Mouse (Mus musculus) retina, postnatal 7 days (tissue): ENCODE data around the gene Tardbp.

Source experiments
- DNase-seq: peaks from one replicate; pipeline ENCODE4 v3.0.0-alpha.2; 2012; ENCODE audit warnings: low read depth, low spot score

Tardbp gene

DNA sequence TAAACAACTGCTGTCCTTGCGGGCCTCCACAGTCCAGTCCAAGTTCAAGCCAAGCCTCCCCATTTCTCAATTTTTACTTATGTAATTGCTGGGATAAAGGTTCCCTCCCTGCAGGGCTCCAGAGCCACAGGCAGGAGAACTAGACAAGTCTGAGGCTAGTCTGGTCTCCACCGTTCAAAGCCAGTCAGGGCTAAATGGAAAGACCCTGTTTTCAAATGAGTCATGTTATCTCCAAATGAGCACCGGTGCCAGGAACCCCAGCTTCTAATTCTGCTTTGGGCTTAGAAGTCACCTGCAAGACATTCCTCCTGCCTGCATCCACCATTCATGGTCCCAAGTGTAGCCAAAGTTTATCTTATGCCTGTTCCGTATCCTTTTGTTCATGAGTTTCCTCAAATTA, 24.9 kb downstream of the Tardbp start:
- DNase-seq, result no peak

DNA sequence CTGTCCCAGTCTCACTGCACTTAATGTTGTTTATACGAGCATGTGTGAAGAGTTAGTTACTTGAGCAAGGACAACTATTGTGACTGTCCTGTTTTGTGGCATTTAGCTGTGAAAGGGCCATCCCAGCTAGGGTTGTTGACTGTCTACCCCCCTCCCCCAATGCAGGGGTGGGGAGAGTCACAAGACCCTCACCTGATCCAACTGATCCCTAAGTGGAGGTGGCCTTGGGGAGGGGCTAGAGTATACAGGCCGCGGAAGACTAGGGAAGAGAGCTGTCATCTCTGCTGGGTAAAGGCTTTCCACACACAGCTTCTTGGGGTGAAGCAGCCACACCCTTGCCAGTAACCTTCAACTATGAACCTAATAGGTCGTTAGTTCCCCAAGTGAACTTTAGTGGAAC, 26.5 kb downstream of the Tardbp start:
- no peak for DNase-seq

DNA sequence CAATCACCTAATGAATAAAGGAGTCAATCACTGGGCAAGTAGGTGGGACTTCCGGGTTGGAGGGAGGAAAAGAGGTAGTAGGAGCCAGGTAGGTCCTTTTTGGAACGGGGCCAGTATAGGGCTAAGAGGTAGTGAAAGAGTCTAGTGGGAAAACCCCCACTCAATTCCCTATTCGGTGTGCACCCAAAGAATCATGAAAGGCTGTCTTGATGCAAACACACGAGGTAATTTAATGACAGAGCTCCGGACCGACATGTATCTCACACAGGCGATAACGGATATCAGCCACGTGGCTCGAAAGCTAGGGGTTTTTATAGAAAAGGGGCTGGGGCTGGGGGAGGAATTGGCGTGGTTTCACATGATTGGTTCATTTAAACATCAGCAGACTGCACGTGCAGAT, 28.0 kb downstream of the Tardbp start:
- DNase-seq, result no peak

DNA sequence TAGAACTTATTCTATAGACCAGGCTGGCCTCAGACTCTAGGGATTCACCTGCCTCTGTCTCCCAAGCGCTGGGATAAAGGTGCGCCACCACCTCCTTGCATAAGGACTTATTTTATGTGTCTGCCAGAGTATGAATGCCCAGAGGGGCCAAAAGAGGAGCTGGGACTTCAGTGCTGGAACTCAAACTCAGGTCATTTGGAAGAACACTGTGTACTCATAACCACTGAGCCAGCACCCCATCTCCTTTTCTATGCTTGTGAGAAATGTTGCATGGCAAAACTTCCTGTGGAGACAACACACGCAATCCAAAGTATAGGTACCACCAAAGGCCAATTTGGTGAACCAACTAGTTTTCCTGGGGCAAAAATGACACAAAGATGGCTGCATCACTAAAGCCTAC, 30.1 kb downstream of the Tardbp start:
- no peak for DNase-seq

DNA sequence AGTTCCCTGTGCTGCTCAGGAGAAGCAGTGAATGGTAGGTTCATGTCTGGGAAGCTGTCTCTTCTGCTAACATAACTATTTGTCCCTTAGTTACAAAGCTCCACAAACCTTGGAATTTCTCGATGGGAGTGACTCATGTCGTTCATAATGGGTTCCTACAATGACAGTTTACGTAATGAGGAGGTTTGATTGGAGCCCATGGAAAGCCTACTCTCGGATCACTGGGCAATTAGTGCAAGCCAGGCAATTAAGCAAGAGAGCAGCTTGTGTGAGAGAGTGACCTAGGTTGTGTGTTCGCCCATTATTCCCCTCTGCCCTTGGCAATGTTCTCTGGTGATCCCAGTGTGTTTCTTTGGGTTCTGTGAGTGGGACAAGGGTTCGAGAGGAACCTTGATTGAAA, 30.9 kb downstream of the Tardbp start:
- peak; percentile 35 for DNase-seq

DNA sequence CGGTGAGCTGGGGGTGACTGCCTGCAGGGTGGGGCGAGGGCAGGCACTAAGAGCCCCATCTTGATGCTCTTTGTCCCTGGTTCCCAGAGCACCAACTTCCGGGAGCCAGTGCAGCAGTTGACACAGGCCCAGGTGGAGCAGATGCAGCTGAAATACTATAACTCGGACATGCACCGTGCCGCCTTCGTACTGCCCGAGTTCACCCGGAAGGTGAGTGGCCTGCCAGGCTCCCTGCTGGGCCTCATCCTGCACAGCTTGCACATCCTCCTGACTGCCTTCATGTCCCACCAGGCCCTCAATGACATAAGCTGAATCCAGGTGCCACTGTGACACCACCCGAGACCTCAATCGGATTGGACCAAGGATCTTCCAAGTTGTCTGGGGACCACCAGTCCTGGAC, 32.8 kb downstream of the Tardbp start:
- DNase-seq, result no peak

DNA sequence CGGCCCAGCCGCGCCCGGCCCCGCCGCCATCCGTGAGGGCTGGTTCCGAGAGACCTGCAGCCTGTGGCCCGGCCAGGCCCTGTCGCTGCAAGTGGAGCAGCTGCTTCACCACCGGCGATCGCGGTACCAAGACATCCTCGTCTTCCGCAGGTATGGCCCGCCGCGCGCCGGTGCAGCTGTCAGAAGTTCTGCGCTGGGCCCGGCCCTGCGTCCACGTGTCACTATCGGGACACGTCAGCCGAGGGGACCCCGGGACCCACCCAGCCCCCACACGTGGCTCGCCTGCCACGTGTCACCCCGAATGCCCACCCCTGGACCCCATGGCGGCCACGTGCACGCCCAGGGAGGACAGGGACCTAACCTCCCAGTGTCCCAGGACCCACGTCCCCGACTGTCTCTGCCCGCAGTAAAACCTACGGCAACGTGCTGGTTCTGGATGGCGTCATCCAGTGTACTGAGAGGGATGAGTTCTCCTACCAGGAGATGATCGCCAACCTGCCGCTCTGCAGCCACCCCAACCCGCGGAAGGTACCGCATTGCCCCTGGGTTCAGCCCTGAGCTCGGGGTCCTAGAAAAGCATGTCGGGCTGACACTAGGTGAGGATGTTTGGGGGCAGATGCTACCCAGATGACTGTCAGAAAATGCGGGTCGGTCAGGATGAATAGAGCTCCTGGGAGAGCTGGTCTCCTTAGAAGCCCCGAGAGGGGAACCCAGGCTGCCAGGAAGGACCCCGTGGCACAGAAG, 35.0 kb downstream of the Tardbp start:
- no peak for DNase-seq

DNA sequence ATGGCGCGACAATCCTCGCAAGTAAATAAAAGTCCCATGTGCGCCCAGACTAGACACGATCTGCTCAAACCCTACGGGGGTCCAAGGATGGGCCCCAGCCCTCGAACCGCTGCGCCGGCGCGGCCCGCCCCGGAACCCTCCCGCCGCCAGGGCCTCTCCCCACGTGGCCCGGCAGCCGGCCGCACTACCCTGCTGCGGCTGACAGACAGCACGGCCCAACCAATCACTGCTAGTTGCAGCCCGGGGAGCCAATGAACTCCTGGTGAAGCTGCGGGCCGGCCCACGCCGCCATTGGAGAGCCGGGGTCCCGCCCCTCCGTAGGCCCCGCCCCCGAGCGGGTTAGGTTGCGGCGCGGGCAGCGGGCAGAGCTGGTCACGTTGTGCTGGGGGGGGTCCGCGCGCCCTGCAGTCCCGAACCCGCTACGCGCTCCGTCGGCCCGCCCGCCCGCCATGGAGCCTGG, 35.6 kb downstream of the Tardbp start, which contains the start of gene Srm:
Gene Srm (plus strand): TSS at position 333 of the 460 bp plus-strand sequence.
- peak; percentile 90 for DNase-seq

DNA sequence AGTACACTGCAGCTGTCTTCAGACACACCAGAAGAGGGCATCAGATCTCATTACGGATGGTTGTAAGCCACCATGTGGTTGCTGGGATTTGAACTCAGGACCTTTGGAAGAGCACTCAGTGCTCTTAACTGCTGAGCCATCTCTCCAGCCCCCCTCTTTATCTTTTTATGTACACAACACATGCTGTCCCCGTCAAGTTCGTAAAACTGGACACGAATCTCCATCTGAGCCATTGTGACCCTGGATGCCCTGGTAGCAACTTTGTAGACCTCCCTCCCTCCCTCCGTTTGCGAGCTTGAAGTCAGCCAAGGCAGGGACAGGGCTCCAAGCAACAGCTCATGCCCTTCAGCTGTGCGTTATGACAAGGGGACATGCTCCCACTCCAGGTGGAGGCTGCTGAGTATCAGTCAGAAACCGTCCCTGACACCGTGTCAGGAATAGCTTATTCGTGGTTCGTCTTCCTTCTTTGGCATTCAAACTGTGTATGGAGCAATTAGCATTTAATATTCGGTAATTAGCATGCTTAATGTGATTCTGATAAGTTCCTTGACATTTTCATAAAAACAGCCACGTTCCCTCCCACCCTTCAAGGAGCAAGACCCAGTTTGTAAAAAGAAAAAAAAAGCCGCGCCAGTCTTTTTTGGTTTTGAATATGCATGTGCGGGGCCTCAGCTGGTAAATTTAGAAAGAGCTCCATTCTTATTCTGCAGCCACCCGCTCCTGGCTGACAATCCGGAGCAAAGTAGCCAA, 36.2 kb downstream of the Tardbp start:
- DNase-seq, result no peak

DNA sequence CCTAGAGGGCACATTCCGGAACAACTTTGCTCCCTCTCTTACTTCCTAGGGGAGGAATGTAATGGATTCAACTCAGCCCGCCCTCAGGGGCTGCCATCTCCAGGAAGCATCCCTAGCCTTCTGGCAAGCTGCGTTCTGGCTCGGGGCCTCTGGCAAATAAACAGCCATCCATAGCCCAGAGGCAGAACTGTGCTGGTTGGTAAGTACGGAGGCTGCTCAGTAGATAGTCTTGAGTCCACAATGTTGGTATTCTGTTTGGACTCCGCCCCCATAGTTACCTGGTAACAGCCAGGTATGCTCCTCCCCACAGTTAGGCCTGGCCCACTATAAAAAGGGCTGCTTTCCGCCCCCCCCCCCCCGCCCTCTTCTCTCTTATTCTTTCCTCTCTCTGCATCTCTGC, 37.3 kb downstream of the Tardbp start:
- no peak for DNase-seq

DNA sequence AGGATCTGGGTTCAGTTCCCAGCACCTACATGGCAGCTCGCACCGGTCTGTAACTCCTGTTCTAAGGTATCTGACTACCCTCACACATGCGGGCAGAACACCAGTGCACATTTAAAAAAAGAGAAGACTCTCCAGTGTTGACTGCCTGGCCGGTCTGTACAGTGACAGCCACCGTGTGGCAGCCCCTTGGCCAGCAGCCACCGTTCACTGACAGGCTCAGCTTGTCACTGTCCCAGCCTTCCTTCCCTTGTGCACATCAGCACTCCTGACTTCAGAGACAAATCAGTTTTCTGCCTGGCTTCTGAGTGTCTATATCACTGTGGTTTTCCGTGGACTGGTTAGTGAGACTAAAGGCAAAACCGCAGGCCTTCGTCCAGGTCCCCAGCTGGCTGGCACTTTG, 38.0 kb downstream of the Tardbp start:
- no peak for DNase-seq

DNA sequence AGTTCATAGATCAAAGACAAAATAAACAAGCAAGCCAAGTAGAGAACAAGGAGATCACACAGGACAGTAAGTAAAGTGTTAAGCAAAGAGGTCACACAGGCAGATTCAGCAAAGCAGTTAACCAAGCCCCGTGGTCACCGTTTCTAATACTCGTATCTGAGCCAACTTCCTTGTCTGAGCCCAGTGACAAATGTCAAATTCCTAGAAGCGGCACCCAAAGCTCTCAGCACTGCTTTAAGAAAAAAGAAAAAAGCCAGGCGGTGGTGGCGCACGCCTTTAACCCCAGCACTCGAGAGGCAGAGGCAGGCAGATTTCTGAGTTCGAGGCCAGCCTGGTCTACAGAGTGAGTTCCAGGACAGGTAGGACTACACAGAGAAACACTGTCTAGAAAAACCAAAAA, 40.2 kb downstream of the Tardbp start:
- no peak for DNase-seq

DNA sequence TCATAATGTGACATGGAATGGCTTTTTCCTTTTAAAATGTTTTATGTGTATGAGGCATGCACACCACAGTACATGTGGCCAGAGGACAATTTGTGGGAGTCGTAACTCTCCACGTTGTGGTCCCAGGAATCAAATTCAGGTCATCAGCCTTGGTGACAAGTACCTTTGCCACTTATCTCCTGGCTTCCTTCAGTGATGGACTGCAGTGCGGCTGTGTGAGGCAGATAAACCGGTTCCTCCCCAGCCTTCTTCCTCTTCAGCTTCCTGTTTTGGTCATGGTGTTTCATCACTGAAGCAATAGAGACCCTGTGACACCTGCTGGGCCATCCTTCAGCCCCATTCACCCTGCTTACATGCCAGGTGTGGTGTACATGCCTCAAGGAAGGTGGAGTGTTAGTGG, 43.6 kb downstream of the Tardbp start:
- DNase-seq, result no peak

DNA sequence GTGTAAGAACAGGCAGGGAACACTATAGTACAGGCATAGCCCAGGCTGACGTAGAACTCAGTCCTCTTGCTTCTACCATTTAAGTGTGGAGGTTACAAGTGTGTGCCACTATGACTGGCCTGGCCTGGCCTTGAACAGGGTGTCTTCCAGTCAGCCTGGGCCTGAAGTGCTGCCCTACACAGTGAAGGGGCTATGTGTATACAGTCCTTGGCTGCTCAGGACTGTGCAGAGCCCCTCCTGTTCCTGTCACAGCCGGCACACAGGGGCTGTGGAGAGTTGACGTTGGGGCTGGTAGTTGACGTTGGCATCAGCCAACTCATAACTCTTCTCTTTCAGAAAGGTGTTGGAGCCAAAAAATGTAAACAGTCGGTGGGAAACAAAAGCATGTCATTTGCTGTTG, 45.4 kb downstream of the Tardbp start:
- DNase-seq, result no peak

DNA sequence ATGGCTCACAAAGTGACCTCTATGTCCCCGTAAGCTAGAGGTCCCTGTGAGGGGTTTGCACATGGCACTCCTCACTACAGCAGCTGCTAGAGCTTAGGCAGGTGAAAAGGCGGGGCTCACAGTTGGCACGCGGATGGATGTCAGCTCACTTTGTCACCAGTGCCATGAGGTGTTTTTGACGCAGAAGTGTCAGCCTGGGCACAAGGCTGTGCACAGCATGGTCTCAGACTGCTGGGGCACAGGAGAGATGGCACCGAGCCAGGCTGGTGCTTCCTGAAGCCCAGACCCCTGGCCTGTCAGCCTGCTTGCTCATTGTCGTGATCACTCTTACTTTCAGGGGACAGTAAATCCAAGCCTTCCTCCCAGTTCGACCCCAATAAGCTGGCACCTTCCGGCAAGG, 46.1 kb downstream of the Tardbp start:
- no peak for DNase-seq

DNA sequence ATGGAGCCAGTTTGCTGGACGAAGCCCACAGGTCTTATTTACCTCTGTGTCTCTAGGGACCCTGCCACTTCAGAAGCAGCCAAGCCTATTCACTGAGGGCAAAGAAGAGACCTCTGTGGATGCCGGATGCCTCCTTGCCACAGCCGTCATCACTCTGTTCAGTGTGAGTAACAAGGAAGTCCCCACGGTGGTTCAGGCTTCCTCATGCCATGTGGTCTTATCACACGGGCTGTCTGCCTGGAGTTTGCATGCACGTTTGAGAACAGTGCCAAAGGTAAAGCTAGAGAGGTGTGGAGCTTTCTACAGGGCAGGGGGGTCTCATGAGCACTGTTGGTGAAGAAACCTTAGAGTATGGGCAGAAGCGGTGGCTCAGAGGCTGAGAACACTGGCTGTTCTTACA, 53.6 kb downstream of the Tardbp start:
- no peak for DNase-seq

DNA sequence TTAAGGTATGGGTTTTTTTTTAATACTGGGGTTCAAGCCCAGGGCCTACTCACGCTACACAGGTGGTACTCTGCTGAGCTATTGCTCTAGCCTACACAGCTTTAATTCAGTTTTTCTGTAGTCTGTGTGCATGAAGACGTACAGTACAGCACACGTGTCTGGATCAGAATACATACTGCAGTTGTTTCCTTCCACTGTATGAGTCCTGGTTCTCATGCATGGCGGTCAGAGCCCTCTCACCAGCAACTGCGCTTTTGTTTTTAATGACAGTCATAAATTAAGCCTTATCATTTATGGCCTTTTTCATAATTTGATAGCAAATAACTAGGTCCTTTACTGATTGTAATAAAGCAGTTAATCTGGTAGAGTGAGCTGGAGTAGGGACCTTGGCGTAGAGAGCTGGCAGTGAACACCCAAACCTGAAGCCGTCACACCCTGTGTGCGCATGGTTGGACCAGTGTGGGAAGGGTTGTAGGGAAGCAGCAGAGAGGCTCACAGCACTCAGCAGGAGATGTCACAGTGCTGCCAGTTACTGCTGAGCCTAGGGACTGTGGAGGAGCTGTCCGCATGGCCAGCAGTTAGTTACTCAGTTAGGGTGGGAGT, 56.0 kb downstream of the Tardbp start:
- DNase-seq, result no peak

DNA sequence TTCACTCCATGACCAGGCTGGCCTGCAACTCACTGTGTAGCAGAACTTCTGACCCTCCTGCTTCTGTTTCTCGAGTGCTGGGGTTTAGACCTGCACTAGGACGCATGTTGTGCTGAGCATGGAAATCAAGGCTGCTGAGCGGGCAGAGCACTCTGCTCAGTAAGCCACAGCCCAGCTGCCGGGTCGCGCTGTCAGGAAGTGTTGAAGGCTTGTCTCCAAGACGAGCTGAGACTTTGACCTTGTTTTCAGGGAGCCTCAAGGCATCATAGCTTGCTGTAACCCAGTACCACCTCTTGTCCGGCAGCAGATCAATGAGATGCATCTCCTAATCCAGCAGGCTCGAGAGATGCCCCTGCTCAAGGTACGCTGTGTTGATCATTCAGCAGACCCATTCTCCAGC, 56.7 kb downstream of the Tardbp start:
- DNase-seq, result no peak

DNA sequence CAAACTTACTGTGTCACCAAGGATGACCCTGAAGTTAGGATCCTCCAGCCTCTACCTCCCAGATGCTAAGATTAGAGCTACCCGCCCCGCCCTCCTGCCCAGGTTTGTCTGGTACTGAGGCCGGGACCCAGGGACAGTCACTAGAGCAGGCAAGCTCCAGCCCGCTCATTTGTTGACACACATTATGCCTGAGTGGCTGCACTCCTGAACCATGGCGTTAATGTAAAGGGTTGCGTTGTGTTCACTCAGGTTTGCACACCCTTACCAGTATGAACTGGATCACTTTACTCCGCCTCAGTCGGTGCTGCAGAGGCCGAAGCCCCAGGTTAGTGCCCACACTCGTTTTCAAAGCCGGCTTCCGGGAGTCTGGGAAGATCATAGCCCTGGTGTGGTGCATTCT, 63.2 kb downstream of the Tardbp start:
- DNase-seq, result no peak

DNA sequence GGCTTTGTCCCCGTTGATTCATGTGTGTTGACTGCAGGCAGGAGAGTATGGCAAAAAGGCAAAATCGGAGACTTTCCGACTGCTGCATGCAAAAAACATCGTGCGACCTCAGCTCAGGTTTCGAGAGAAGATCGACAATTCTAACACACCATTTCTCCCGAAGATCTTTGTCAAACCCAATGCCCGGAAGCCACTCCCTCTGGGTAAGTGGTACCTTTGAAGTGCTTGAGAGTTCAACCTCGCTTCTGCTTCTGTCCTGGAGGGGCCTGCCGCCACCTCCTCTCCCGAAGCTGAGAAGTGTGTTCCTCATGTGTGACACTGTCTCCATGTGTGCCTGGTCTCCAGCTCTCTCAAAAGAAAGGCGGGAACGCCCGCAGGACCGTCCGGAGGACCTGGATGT, 64.1 kb downstream of the Tardbp start:
- DNase-seq, result no peak
